Mouse (Mus musculus): ENCODE measurements around the gene Btbd9. TPM values are rescaled to one million over a fixed set of nuclear protein-coding genes. Genes with fewer than 3 reads are reported as not detected.

Gene Btbd9
- polyA plus RNA-seq, 1 experiment = 32.7 TPM

- no peak for DNase-seq
- no peak overlapping the region for H3K27ac ChIP-seq (ENCODE audit: insufficient read depth, low read length)
- TF ChIP-seq CTCF (IDR thresholded peaks at IDR 0.05; ENCODE audit: borderline replicate concordance, insufficient read depth, low read depth, low read length) = no peak
- no peak for TF ChIP-seq POLR2A (IDR thresholded peaks at IDR 0.05; ENCODE audit: borderline replicate concordance, insufficient read depth, low read length)
- WGBS = 78% methylated on average over 7 of the region's 7 CpGs
- no peaks in the 10 kb centered on the region; the same call in none of the 2 replicates for H3K4me1 ChIP-seq (ENCODE audit: control insufficient read depth, insufficient read depth, low read length)
- H3K27me3 ChIP-seq (ENCODE audit: control insufficient read depth, insufficient read depth, low read length) = no peaks in the 10 kb centered on the region
- H3K4me3 ChIP-seq (replicated peaks; ENCODE audit: insufficient read depth, low read depth, low read length) = no peak overlapping the region
Measured at GRCm38 (mm10) chr17:30607330-30607729, 31.0 kb upstream of the Btbd9 start.

- no peaks in the 10 kb centered on the region; the same call in none of the 2 replicates for H3K4me1 ChIP-seq (ENCODE audit: control insufficient read depth, insufficient read depth, low read length)
- DNase-seq = no peak
- 90% methylated on average over 8 of the region's 8 CpGs for WGBS
- TF ChIP-seq CTCF (IDR thresholded peaks at IDR 0.05; ENCODE audit: borderline replicate concordance, insufficient read depth, low read depth, low read length) = no peak
- no peak for TF ChIP-seq POLR2A (IDR thresholded peaks at IDR 0.05; ENCODE audit: borderline replicate concordance, insufficient read depth, low read length)
- no peak overlapping the region for H3K4me3 ChIP-seq (replicated peaks; ENCODE audit: insufficient read depth, low read depth, low read length)
- H3K27me3 ChIP-seq (ENCODE audit: control insufficient read depth, insufficient read depth, low read length) = no peaks in the 10 kb centered on the region
- no peak overlapping the region for H3K27ac ChIP-seq (ENCODE audit: insufficient read depth, low read length)
Measured at GRCm38 (mm10) chr17:30606634-30607081, 30.4 kb upstream of the Btbd9 start.

- Histone ChIP-seq H3K4me3 (replicated peaks; ENCODE audit: insufficient read depth, low read depth, low read length) (no peak overlapping the region), H3K4me1 (ENCODE audit: control insufficient read depth, insufficient read depth, low read length) (no peaks in the 10 kb centered on the region; the same call in none of the 2 replicates), H3K27me3 (ENCODE audit: control insufficient read depth, insufficient read depth, low read length) (no peaks in the 10 kb centered on the region), H3K27ac (ENCODE audit: insufficient read depth, low read length) (no peak overlapping the region)
- no peak for DNase-seq
- TF ChIP-seq CTCF (IDR thresholded peaks at IDR 0.05; ENCODE audit: borderline replicate concordance, insufficient read depth, low read depth, low read length) (no peak), POLR2A (IDR thresholded peaks at IDR 0.05; ENCODE audit: borderline replicate concordance, insufficient read depth, low read length) (no peak)
- WGBS = 87% methylated on average over 11 of the region's 11 CpGs
Measured at GRCm38 (mm10) chr17:30606206-30606605, 29.9 kb upstream of the Btbd9 start.

- Histone ChIP-seq H3K4me3 (replicated peaks; ENCODE audit: insufficient read depth, low read depth, low read length) (no peak overlapping the region), H3K27ac (ENCODE audit: insufficient read depth, low read length) (no peak overlapping the region), H3K27me3 (ENCODE audit: control insufficient read depth, insufficient read depth, low read length) (no peaks in the 10 kb centered on the region), H3K4me1 (ENCODE audit: control insufficient read depth, insufficient read depth, low read length) (no peaks in the 10 kb centered on the region; the same call in 1 of the 2 replicates)
- DNase-seq = no peak
- TF ChIP-seq CTCF (IDR thresholded peaks at IDR 0.05; ENCODE audit: borderline replicate concordance, insufficient read depth, low read depth, low read length) = no peak
- TF ChIP-seq POLR2A (IDR thresholded peaks at IDR 0.05; ENCODE audit: borderline replicate concordance, insufficient read depth, low read length) = no peak
- 90% methylated on average over 5 of the region's 5 CpGs for WGBS
Measured at GRCm38 (mm10) chr17:30605001-30605400, 28.7 kb upstream of the Btbd9 start.

- Histone ChIP-seq H3K4me1 (ENCODE audit: control insufficient read depth, insufficient read depth, low read length) (no peaks in the 10 kb centered on the region; the same call in 1 of the 2 replicates), H3K27me3 (ENCODE audit: control insufficient read depth, insufficient read depth, low read length) (no peaks in the 10 kb centered on the region), H3K4me3 (replicated peaks; ENCODE audit: insufficient read depth, low read depth, low read length) (no peak overlapping the region), H3K27ac (ENCODE audit: insufficient read depth, low read length) (no peak overlapping the region)
- TF ChIP-seq CTCF (IDR thresholded peaks at IDR 0.05; ENCODE audit: borderline replicate concordance, insufficient read depth, low read depth, low read length) = no peak
- DNase-seq = no peak
- WGBS = 80% methylated on average over 6 of the region's 6 CpGs
Measured at GRCm38 (mm10) chr17:30604296-30604695, 28.0 kb upstream of the Btbd9 start.

- Histone ChIP-seq H3K27ac (ENCODE audit: insufficient read depth, low read length) (no peak overlapping the region), H3K4me3 (replicated peaks; ENCODE audit: insufficient read depth, low read depth, low read length) (no peak overlapping the region), H3K4me1 (ENCODE audit: control insufficient read depth, insufficient read depth, low read length) (no peaks in the 10 kb centered on the region), H3K27me3 (ENCODE audit: control insufficient read depth, insufficient read depth, low read length) (no peaks in the 10 kb centered on the region)
- WGBS = 95% methylated on average over 14 of the region's 14 CpGs
- no peak for DNase-seq
- TF ChIP-seq POLR2A (IDR thresholded peaks at IDR 0.05; ENCODE audit: borderline replicate concordance, insufficient read depth, low read length) = no peak
- no peak for TF ChIP-seq CTCF (IDR thresholded peaks at IDR 0.05; ENCODE audit: borderline replicate concordance, insufficient read depth, low read depth, low read length)
Measured at GRCm38 (mm10) chr17:30602175-30602574, 25.9 kb upstream of the Btbd9 start.

- WGBS = 74% methylated on average over 5 of the region's 5 CpGs
- Histone ChIP-seq H3K27ac (ENCODE audit: insufficient read depth, low read length) (no peak overlapping the region), H3K4me3 (replicated peaks; ENCODE audit: insufficient read depth, low read depth, low read length) (no peak overlapping the region), H3K4me1 (ENCODE audit: control insufficient read depth, insufficient read depth, low read length) (no peaks in the 10 kb centered on the region), H3K27me3 (ENCODE audit: control insufficient read depth, insufficient read depth, low read length) (no peaks in the 10 kb centered on the region)
- no peak for TF ChIP-seq CTCF (IDR thresholded peaks at IDR 0.05; ENCODE audit: borderline replicate concordance, insufficient read depth, low read depth, low read length)
- DNase-seq = no peak
Measured at GRCm38 (mm10) chr17:30598300-30598699, 22.0 kb upstream of the Btbd9 start.

GRCm38 (mm10) chr17:30597786-30598185 is 21.5 kb upstream of the Btbd9 start:
- Histone ChIP-seq H3K4me3 (replicated peaks; ENCODE audit: insufficient read depth, low read depth, low read length) (no peak overlapping the region), H3K27ac (ENCODE audit: insufficient read depth, low read length) (no peak overlapping the region), H3K4me1 (ENCODE audit: control insufficient read depth, insufficient read depth, low read length) (no peaks in the 10 kb centered on the region), H3K27me3 (ENCODE audit: control insufficient read depth, insufficient read depth, low read length) (no peaks in the 10 kb centered on the region)
- TF ChIP-seq POLR2A (IDR thresholded peaks at IDR 0.05; ENCODE audit: borderline replicate concordance, insufficient read depth, low read length) (no peak), CTCF (IDR thresholded peaks at IDR 0.05; ENCODE audit: borderline replicate concordance, insufficient read depth, low read depth, low read length) (no peak)
- 93% methylated on average over 9 of the region's 9 CpGs for WGBS
- DNase-seq = no peak
